Mouse (Mus musculus) testis, adult 2 months (tissue): ENCODE data around the gene Sord. TPM values are rescaled to one million over a fixed set of nuclear protein-coding genes. Genes with fewer than 3 reads are reported as not detected.

ENCODE experiments used
- H3K27ac ChIP-seq: fragments of 200-500 bp; 2 replicates; pipeline ENCODE4 v1.5.1; 2012; ENCODE audit warnings: low read depth, low read length; ENCODE audit not compliant: control insufficient read depth, insufficient read depth
- H3K27me3 ChIP-seq: fragments of 200-500 bp; 2 replicates; pipeline ENCODE4 v1.6.1; 2012; ENCODE audit warnings: mild to moderate bottlenecking, low read length, moderate library complexity; ENCODE audit not compliant: control insufficient read depth, insufficient read depth
- H3K36me3 ChIP-seq: fragments of 200-500 bp; 2 replicates; pipeline ENCODE4 v1.6.1; 2012; ENCODE audit warnings: mild to moderate bottlenecking, low read length; ENCODE audit not compliant: control insufficient read depth, insufficient read depth
- H3K4me1 ChIP-seq: fragments of 200-500 bp; 2 replicates; pipeline ENCODE4 v1.6.1; 2012; ENCODE audit warnings: low read length; ENCODE audit not compliant: control insufficient read depth, insufficient read depth
- H3K4me3 ChIP-seq: fragments of 200-500 bp; 2 replicates; pipeline ENCODE4 v1.5.1; 2012; ENCODE audit warnings: low read depth, mild to moderate bottlenecking, low read length, moderate library complexity, mixed read lengths; ENCODE audit not compliant: control insufficient read depth
- CTCF ChIP-seq: fragments of 200-500 bp; IDR thresholded peaks from 2 replicates; pipeline ENCODE4 v1.5.1; 2012; ENCODE audit warnings: low read depth, mild to moderate bottlenecking, inconsistent platforms, low read length, moderate library complexity; ENCODE audit not compliant: control insufficient read depth, insufficient read depth, insufficient replicate concordance
- POLR2A ChIP-seq: fragments of 200-500 bp; IDR thresholded peaks from 2 replicates; pipeline ENCODE4 v1.6.1; 2012; ENCODE audit warnings: low read depth, mild to moderate bottlenecking, inconsistent platforms, low read length, moderate library complexity; ENCODE audit not compliant: control insufficient read depth
- polyA plus RNA-seq: library from polyadenylated mRNA; depleted of rRNA; stranded (reverse); fragments of >200 nt; gene quantifications from 2 replicates; pipeline ENCODE4 v1.2.3, GENCODE M21; 2012

The Sord gene
- polyA plus RNA-seq, 1 experiment = 863 TPM

- no peaks in the 10 kb centered on the region for H3K27me3 ChIP-seq
- no peaks in the 10 kb centered on the region for H3K4me1 ChIP-seq
- no peak overlapping the region for H3K27ac ChIP-seq
- peaks cover 2% of the 10 kb centered on the region; the same call in 1 of the 2 replicates for H3K36me3 ChIP-seq
- TF ChIP-seq POLR2A = no peak
- H3K4me3 ChIP-seq = no peak overlapping the region
Observed at GRCm38 (mm10) chr2:122264690-122265089, 30.1 kb downstream of the Sord start.

GRCm38 (mm10) chr2:122266407-122267193 is 32.1 kb downstream of the Sord start:
- no peaks in the 10 kb centered on the region for H3K27me3 ChIP-seq
- no peak overlapping the region for H3K27ac ChIP-seq
- no peak overlapping the region for H3K4me3 ChIP-seq
- no peak for TF ChIP-seq CTCF
- no peak for TF ChIP-seq POLR2A
- H3K36me3 ChIP-seq = no peaks in the 10 kb centered on the region; the same call in 1 of the 2 replicates
- H3K4me1 ChIP-seq = no peaks in the 10 kb centered on the region

GRCm38 (mm10) chr2:122278769-122279168 is 44.2 kb downstream of the Sord start:
- Histone ChIP-seq H3K4me1 (no peaks in the 10 kb centered on the region), H3K4me3 (no peak overlapping the region), H3K27ac (no peak overlapping the region), H3K27me3 (no peaks in the 10 kb centered on the region), H3K36me3 (no peaks in the 10 kb centered on the region)
- TF ChIP-seq POLR2A = no peak
- no peak for TF ChIP-seq CTCF

- Histone ChIP-seq H3K27ac (no peak overlapping the region), H3K36me3 (no peaks in the 10 kb centered on the region), H3K4me1 (no peaks in the 10 kb centered on the region), H3K4me3 (no peak overlapping the region), H3K27me3 (no peaks in the 10 kb centered on the region)
- TF ChIP-seq CTCF (no peak), POLR2A (no peak)
Observed at GRCm38 (mm10) chr2:122284091-122284490, 49.5 kb downstream of the Sord start.

- Histone ChIP-seq H3K27me3 (no peaks in the 10 kb centered on the region), H3K36me3 (no peaks in the 10 kb centered on the region), H3K27ac (no peak overlapping the region), H3K4me3 (no peak overlapping the region), H3K4me1 (no peaks in the 10 kb centered on the region)
- TF ChIP-seq CTCF (no peak), POLR2A (no peak)
Observed at GRCm38 (mm10) chr2:122286137-122286536, 51.6 kb downstream of the Sord start.

GRCm38 (mm10) chr2:122294916-122295315 is 60.4 kb downstream of the Sord start:
- Histone ChIP-seq H3K4me3 (no peak overlapping the region), H3K36me3 (no peaks in the 10 kb centered on the region), H3K27me3 (0 out of 2 replicates have a peak, but pooled peaks cover 2% of the 10 kb centered on the region), H3K27ac (no peak overlapping the region), H3K4me1 (peaks cover 10% of the 10 kb centered on the region)
- no peak for TF ChIP-seq POLR2A
- TF ChIP-seq CTCF = no peak

GRCm38 (mm10) chr2:122297271-122298095 is 62.9 kb downstream of the Sord start:
- no peak overlapping the region for H3K27ac ChIP-seq
- H3K36me3 ChIP-seq = no peaks in the 10 kb centered on the region
- H3K4me1 ChIP-seq = peaks cover 26% of the 10 kb centered on the region
- no peak overlapping the region; the same call in 1 of the 2 replicates for H3K4me3 ChIP-seq
- TF ChIP-seq POLR2A = no peak
- TF ChIP-seq CTCF = no peak
- H3K27me3 ChIP-seq = peaks cover 4% of the 10 kb centered on the region; the same call in 1 of the 2 replicates
